Mouse (Mus musculus) CH12.LX (cell line): ENCODE results near the gene Tmem147. TPM values are rescaled to one million over a fixed set of nuclear protein-coding genes. Genes with fewer than 3 reads are reported as not detected.
"Not testable (repeated sequence)": the region's sequence is repeated elsewhere in the genome, so short reads cannot be mapped to it uniquely, and the experiment has no call there.

ENCODE experiments used
- DNase-seq: peaks from one replicate; pipeline ENCODE4 v3.0.0-alpha.2; 2013; ENCODE audit errors: extremely low read depth
- H3K27ac ChIP-seq: 2 replicates; pipeline ENCODE4 v1.5.1; 2012; ENCODE audit warnings: low read depth, mild to moderate bottlenecking, control low read depth, moderate library complexity; ENCODE audit not compliant: insufficient read depth
- H3K27me3 ChIP-seq: replicated peaks from 2 replicates; pipeline ENCODE3; 2012; ENCODE audit warnings: inconsistent platforms
- H3K36me3 ChIP-seq, 2 experiments: replicated peaks in 1 of 2; 2 replicates each; pipeline versions ENCODE3 to v1.6.1; 2012; ENCODE audit warnings: inconsistent platforms in 1 of 2, low read length in 1 of 2, mild to moderate bottlenecking in 1 of 2, mixed read lengths in 1 of 2, moderate library complexity in 1 of 2; ENCODE audit not compliant: control insufficient read depth in 1 of 2, insufficient read depth in 1 of 2
- H3K4me1 ChIP-seq, 2 experiments: 2 replicates each; pipeline ENCODE4 v1.6.1; 2012; ENCODE audit warnings: inconsistent platforms in 1 of 2, moderate library complexity in 1 of 2; ENCODE audit not compliant: insufficient read depth in 2 of 2, control insufficient read depth in 1 of 2
- H3K4me2 ChIP-seq: 2 replicates; pipeline ENCODE4 v1.6.1; 2012; ENCODE audit warnings: low read depth, mild to moderate bottlenecking, control low read depth; ENCODE audit not compliant: poor library complexity, insufficient read depth, severe bottlenecking
- H3K4me3 ChIP-seq, 3 experiments: fragments of 150-350 bp in 1 of 3; sonication (generic) in 1 of 3; replicated peaks in 1 of 3; 2 replicates each; pipeline versions ENCODE3 to v1.5.1; 2011 to 2012; ENCODE audit warnings: low read depth in 2 of 3, low read length in 2 of 3, mild to moderate bottlenecking in 2 of 3, moderate library complexity in 2 of 3, control low read depth in 1 of 3, improper control_type of control experiment in 1 of 3, inconsistent platforms in 1 of 3, mixed read lengths in 1 of 3; ENCODE audit not compliant: poor library complexity in 1 of 3
- H3K79me2 ChIP-seq: replicated peaks from 2 replicates; pipeline ENCODE4 v1.6.1; 2012; ENCODE audit warnings: mild to moderate bottlenecking, moderate library complexity; ENCODE audit not compliant: control insufficient read depth, poor library complexity, insufficient read depth, severe bottlenecking; ENCODE audit errors: extremely low read depth
- H3K9ac ChIP-seq: 2 replicates; pipeline ENCODE4 v1.6.1; 2012; ENCODE audit warnings: low read depth, mild to moderate bottlenecking, control low read depth, moderate library complexity; ENCODE audit not compliant: insufficient read depth
- H3K9me3 ChIP-seq: replicated peaks from 2 replicates; pipeline ENCODE3; 2012; ENCODE audit warnings: low read length, inconsistent platforms, mixed read lengths
- BHLHE40 ChIP-seq: IDR thresholded peaks from 2 replicates; pipeline ENCODE4 v1.6.1; 2011; ENCODE audit warnings: mild to moderate bottlenecking, low read depth, low read length, improper control_type of control experiment
- CHD1 ChIP-seq: IDR thresholded peaks from 2 replicates; pipeline ENCODE4 v1.6.1; 2012; ENCODE audit warnings: low read depth, low read length, improper control_type of control experiment, inconsistent platforms
- CHD2 ChIP-seq: IDR thresholded peaks from 2 replicates; pipeline ENCODE4 v1.6.1; 2011; ENCODE audit warnings: low read length, improper control_type of control experiment
- CTCF ChIP-seq, 2 experiments: IDR thresholded peaks in 1 of 2; conservative IDR thresholded peaks in 1 of 2; 2 replicates each; pipeline ENCODE4 v1.5.1; 2011 to 2012; ENCODE audit warnings: low read depth in 2 of 2, low read length in 2 of 2, improper control_type of control experiment in 1 of 2, inconsistent platforms in 1 of 2, mild to moderate bottlenecking in 1 of 2, moderate library complexity in 1 of 2
- E2F4 ChIP-seq: IDR thresholded peaks from 2 replicates; pipeline ENCODE4 v1.6.1; 2011; ENCODE audit warnings: low read depth, low read length, improper control_type of control experiment; ENCODE audit not compliant: insufficient replicate concordance
- ELF1 ChIP-seq: IDR thresholded peaks from 2 replicates; pipeline ENCODE4 v1.6.1; 2014; ENCODE audit warnings: low read depth, mild to moderate bottlenecking, inconsistent platforms, low read length, improper control_type of control experiment
- EP300 ChIP-seq: IDR thresholded peaks from 2 replicates; pipeline ENCODE4 v1.6.1; 2011; ENCODE audit warnings: low read length, improper control_type of control experiment
- ETS1 ChIP-seq: conservative IDR thresholded peaks from 2 replicates; pipeline ENCODE4 v1.6.1; 2012; ENCODE audit warnings: low read depth, mild to moderate bottlenecking, inconsistent platforms, low read length, improper control_type of control experiment, moderate library complexity
- HCFC1 ChIP-seq: IDR thresholded peaks from 2 replicates; pipeline ENCODE4 v1.6.1; 2012; ENCODE audit warnings: low read depth, mild to moderate bottlenecking, inconsistent platforms, low read length, improper control_type of control experiment
- IRF4 ChIP-seq: IDR thresholded peaks from 2 replicates; pipeline ENCODE4 v1.6.1; 2014; ENCODE audit warnings: low read depth, mild to moderate bottlenecking, inconsistent platforms, low read length, improper control_type of control experiment
- JUND ChIP-seq: conservative IDR thresholded peaks from 2 replicates; pipeline ENCODE4 v1.6.1; 2011; ENCODE audit warnings: low read depth, low read length, improper control_type of control experiment
- MAFK ChIP-seq: IDR thresholded peaks from 2 replicates; pipeline ENCODE4 v1.6.1; 2011; ENCODE audit warnings: low read length, improper control_type of control experiment; ENCODE audit not compliant: insufficient replicate concordance
- MAZ ChIP-seq: IDR thresholded peaks from 2 replicates; pipeline ENCODE4 v1.6.1; 2012; ENCODE audit warnings: low read depth, mild to moderate bottlenecking, inconsistent platforms, low read length, improper control_type of control experiment, moderate library complexity
- MEF2A ChIP-seq: IDR thresholded peaks from 2 replicates; pipeline ENCODE4 v1.6.1; 2014; ENCODE audit warnings: low read depth, mild to moderate bottlenecking, inconsistent platforms, low read length, improper control_type of control experiment, borderline replicate concordance
- NRF1 ChIP-seq: IDR thresholded peaks from 2 replicates; pipeline ENCODE4 v1.6.1; 2014; ENCODE audit warnings: low read depth, mild to moderate bottlenecking, inconsistent platforms, low read length, improper control_type of control experiment, moderate library complexity
- POLR2A ChIP-seq: IDR thresholded peaks from 2 replicates; pipeline ENCODE4 v1.6.1; 2011; ENCODE audit warnings: low read depth, mild to moderate bottlenecking, improper control_type of control experiment, low read length
- RAD21 ChIP-seq: IDR thresholded peaks from 2 replicates; pipeline ENCODE4 v1.6.1; 2011; ENCODE audit warnings: low read depth, mild to moderate bottlenecking, low read length, improper control_type of control experiment, moderate library complexity
- RCOR1 ChIP-seq: conservative IDR thresholded peaks from 2 replicates; pipeline ENCODE4 v1.6.1; 2012; ENCODE audit warnings: low read depth, mild to moderate bottlenecking, inconsistent platforms, low read length, improper control_type of control experiment
- SIN3A ChIP-seq: IDR thresholded peaks from 2 replicates; pipeline ENCODE4 v1.6.1; 2012; ENCODE audit warnings: low read length, improper control_type of control experiment, inconsistent platforms
- TBP ChIP-seq: conservative IDR thresholded peaks from 2 replicates; pipeline ENCODE4 v1.6.1; 2011; ENCODE audit warnings: low read depth, low read length, improper control_type of control experiment
- TCF12 ChIP-seq: IDR thresholded peaks from 2 replicates; pipeline ENCODE4 v1.6.1; 2014; ENCODE audit warnings: low read depth, mild to moderate bottlenecking, inconsistent platforms, low read length, improper control_type of control experiment
- UBTF ChIP-seq: IDR thresholded peaks from 2 replicates; pipeline ENCODE4 v1.6.1; 2012; ENCODE audit warnings: low read depth, mild to moderate bottlenecking, inconsistent platforms, low read length, improper control_type of control experiment, moderate library complexity
- ZMIZ1 ChIP-seq: IDR thresholded peaks from 2 replicates; pipeline ENCODE4 v1.6.1; 2012; ENCODE audit warnings: low read depth, mild to moderate bottlenecking, inconsistent platforms, low read length, improper control_type of control experiment
- dilution Hi-C: fragments of 300-500 bp; cut with MboI; formaldehyde crosslinking; loops from 2 replicates; pipeline ENCODE4 v1.14.3; 2020; ENCODE audit warnings: low sequenced_read_pairs; ENCODE audit not compliant: extremely low pct_unique_long_range_greater_than_20kb, extremely low pct_ligation_motif_present
- in situ Hi-C: fragments of 300-500 bp; cut with MboI; formaldehyde crosslinking; loops from 3 replicates; pipeline ENCODE4 v1.14.3; 2019; ENCODE audit warnings: low sequenced_read_pairs, low pct_ligation_motif_present, low pct_unique_long_range_greater_than_20kb, mixed read lengths
- polyA plus RNA-seq: library from polyadenylated mRNA; unstranded; fragments of >175 nt; gene quantifications from 2 replicates; pipeline ENCODE4 v1.2.1, GENCODE M21; 2012; ENCODE audit warnings: low read depth; ENCODE audit not compliant: insufficient read length
- total RNA-seq, 2 experiments: library from RNA; depleted of rRNA; stranded (reverse); fragments of 300-350 nt in 1 of 2; fragments of >200 nt in 1 of 2; gene quantifications; 2 replicates each; pipeline ENCODE4 v1.2.3; 2012 to 2014

Tmem147 gene
- total and polyA plus RNA-seq, 3 experiments, result 137 to 152 (median 149) TPM

DNA sequence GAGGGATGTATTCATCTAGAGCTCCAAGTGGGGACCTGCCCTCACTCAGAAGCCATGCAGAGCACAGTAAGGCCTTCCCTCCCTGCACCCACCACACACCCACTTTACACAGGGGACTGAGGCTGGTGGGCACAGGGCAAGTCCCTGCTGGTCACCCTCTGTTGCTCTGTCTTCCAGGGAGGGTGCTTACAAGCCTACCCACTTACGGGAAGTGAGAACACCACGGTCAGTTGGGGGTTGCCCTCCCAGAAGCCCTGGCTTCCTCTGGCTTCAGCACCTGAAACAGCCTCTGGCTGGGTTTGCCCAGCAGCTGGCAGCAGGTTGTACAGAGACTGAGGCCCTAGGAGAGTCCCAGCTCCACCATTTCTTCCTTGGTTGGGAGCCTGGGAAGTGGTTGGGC is 13.2 kb upstream of the Tmem147 start:
- H3K4me3 ChIP-seq, H3K27me3 ChIP-seq, in situ Hi-C loops, H3K79me2 ChIP-seq, dilution Hi-C loops, H3K9ac ChIP-seq, H3K9me3 ChIP-seq: not testable (repeated sequence)
- peaks cover 16 to 50% of the 10 kb centered on the region in 2 experiments for H3K4me1 ChIP-seq
- H3K27ac ChIP-seq, result peak overlapping the region; percentile 79
- peak; percentile 82 for DNase-seq
- TF ChIP-seq ZMIZ1, result peak; percentile 31; the same call in 1 of the 2 replicates
- 0 out of 2 replicates have a peak, but pooled peaks have one; percentile 3 for TF ChIP-seq NRF1
- peak; percentile 69; the same call in 1 of the 2 replicates for TF ChIP-seq TCF12
- peak; percentile 49; the same call in 1 of the 2 replicates for TF ChIP-seq ETS1
- TF ChIP-seq EP300, result peak; percentile 79
- 0 out of 2 replicates have a peak, but pooled peaks have one; percentile 17 for TF ChIP-seq TBP
- peak; percentile 39; the same call in 1 of the 2 replicates for TF ChIP-seq ELF1
- peak; percentile 61; the same call in 1 of the 2 replicates for TF ChIP-seq CHD2
- peak; percentile 20; the same call in 1 of the 2 replicates for TF ChIP-seq SIN3A
- peak; percentile 32; the same call in 1 of the 2 replicates for TF ChIP-seq BHLHE40
- TF ChIP-seq IRF4, result peak; percentile 90
- peaks cover 0 to 21% of the 10 kb centered on the region in 2 experiments for H3K36me3 ChIP-seq
- peak overlapping the region; percentile 43; the same call in 1 of the 2 replicates for H3K4me2 ChIP-seq

DNA sequence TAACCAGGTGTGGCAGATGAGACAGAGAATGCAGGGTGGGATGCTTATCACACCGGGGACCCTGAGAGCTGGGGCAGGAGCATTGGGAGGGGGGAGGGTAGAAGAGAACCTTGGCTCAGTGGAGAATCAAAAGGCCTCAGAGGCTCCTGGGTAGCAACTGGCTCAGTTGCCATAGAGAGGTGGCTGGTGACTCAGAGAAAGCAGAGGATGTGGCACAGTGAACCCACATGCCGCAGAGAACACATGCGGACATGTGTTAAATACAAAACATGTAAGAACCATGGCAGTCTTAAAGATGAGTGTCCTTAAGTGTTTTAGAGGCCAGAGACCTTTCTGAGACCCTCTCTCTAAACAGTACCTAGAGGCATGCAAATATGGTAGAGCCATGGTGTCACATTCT is 6.9 kb upstream of the Tmem147 start:
- dilution Hi-C loops, result no loop called here

DNA sequence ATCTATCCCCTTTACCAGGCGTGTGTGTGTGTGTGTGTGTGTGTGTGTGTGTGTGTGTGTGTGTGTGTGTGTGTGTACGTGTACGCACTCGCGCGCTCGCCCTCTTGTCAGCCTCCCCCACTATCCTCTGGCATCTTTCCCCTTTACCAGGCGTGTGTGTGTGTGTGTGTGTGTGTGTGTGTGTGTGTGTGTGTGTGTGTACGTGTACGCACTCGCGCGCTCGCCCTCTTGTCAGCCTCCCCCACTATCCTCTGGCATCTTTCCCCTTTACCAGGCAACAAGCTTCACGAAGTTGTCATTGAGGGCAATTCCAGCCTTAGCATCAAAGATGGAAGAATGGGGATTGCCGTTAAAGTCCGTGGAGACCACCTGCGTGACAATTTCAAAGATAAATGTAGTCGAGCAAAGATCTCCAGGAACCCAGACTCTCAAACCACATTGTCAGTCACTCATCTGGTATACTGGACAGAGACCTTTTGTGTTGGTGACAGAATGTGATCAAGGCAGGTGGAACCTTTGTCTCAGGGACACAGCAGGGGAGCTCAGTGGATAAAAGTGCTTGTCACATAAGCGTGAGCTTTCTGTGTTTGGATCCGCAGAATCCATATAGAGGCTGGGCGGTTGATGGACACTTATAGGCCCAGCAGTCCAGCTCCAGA is 853 bp upstream of the Tmem147 start:
- H3K9ac ChIP-seq, result peak overlapping the region; percentile 62
- H3K27me3 ChIP-seq, in situ Hi-C loops, H3K79me2 ChIP-seq, dilution Hi-C loops, DNase-seq, H3K9me3 ChIP-seq: not testable (repeated sequence)
- H3K4me3 ChIP-seq, result peak overlapping the region; percentile 67 to 78 (median 73)
- peak overlapping the region; percentile 71 for H3K4me2 ChIP-seq
- H3K27ac ChIP-seq, result peak overlapping the region; percentile 90
- H3K4me1 ChIP-seq, result peaks cover 14 to 54% of the 10 kb centered on the region in 2 experiments; a peak in 3 of 4 replicates
- H3K36me3 ChIP-seq, result peaks cover 23 to 71% of the 10 kb centered on the region in 2 experiments

More for the DNA sequence above, 6.9 kb upstream of the Tmem147 start:
- H3K4me1 ChIP-seq, result peaks cover 0 to 42% of the 10 kb centered on the region in 2 experiments; a peak in 3 of 4 replicates
- H3K79me2 ChIP-seq, result no peaks in the 10 kb centered on the region
- no peak overlapping the region for H3K4me2 ChIP-seq
- H3K36me3 ChIP-seq, result peaks cover 28 to 79% of the 10 kb centered on the region in 2 experiments
- H3K27ac ChIP-seq, result no peak overlapping the region
- no peaks in the 10 kb centered on the region for H3K27me3 ChIP-seq
- H3K4me3 ChIP-seq, result no peak overlapping the region
- TF ChIP-seq UBTF, result no peak
- no peak for TF ChIP-seq E2F4
- TF ChIP-seq CTCF (conservative IDR thresholded peaks at IDR 0.05 in 1 of 2, IDR thresholded peaks at IDR 0.05 in 1 of 2; ENCODE audit: low read depth in 2 of 2, low read length in 2 of 2), result no peak
- no peak for TF ChIP-seq EP300
- TF ChIP-seq HCFC1, result no peak
- no peak for TF ChIP-seq POLR2A
- TF ChIP-seq RAD21, result no peak
- TF ChIP-seq BHLHE40, result no peak
- no peak for TF ChIP-seq RCOR1
- TF ChIP-seq JUND, result no peak
- TF ChIP-seq ETS1, result no peak
- TF ChIP-seq MAFK, result no peak
- TF ChIP-seq MEF2A, result no peak
- no peak for TF ChIP-seq CHD1
- TF ChIP-seq MAZ, result no peak
- no peak overlapping the region for H3K9ac ChIP-seq
- in situ Hi-C loops, result no loop called here
- no peak for DNase-seq
- H3K9me3 ChIP-seq, result peaks cover 5% of the 10 kb centered on the region
